Mouse (Mus musculus) CH12.LX (cell line): ENCODE data around the gene Ankrd11. TPM values are rescaled to one million over a fixed set of nuclear protein-coding genes. Genes with fewer than 3 reads are reported as not detected.

Source experiments
- DNase-seq: peaks from one replicate; pipeline ENCODE4 v3.0.0-alpha.2; 2013; ENCODE audit errors: extremely low read depth
- H3K27ac ChIP-seq: 2 replicates; pipeline ENCODE4 v1.5.1; 2012; ENCODE audit warnings: low read depth, mild to moderate bottlenecking, control low read depth, moderate library complexity; ENCODE audit not compliant: insufficient read depth
- H3K27me3 ChIP-seq: replicated peaks from 2 replicates; pipeline ENCODE3; 2012; ENCODE audit warnings: inconsistent platforms
- H3K36me3 ChIP-seq, 2 experiments: replicated peaks in 1 of 2; 2 replicates each; pipeline versions ENCODE3 to v1.6.1; 2012; ENCODE audit warnings: inconsistent platforms in 1 of 2, low read length in 1 of 2, mild to moderate bottlenecking in 1 of 2, mixed read lengths in 1 of 2, moderate library complexity in 1 of 2; ENCODE audit not compliant: control insufficient read depth in 1 of 2, insufficient read depth in 1 of 2
- H3K4me1 ChIP-seq, 2 experiments: 2 replicates each; pipeline ENCODE4 v1.6.1; 2012; ENCODE audit warnings: inconsistent platforms in 1 of 2, moderate library complexity in 1 of 2; ENCODE audit not compliant: insufficient read depth in 2 of 2, control insufficient read depth in 1 of 2
- H3K4me2 ChIP-seq: 2 replicates; pipeline ENCODE4 v1.6.1; 2012; ENCODE audit warnings: low read depth, mild to moderate bottlenecking, control low read depth; ENCODE audit not compliant: poor library complexity, insufficient read depth, severe bottlenecking
- H3K4me3 ChIP-seq, 3 experiments: fragments of 150-350 bp in 1 of 3; sonication (generic) in 1 of 3; replicated peaks in 1 of 3; 2 replicates each; pipeline versions ENCODE3 to v1.5.1; 2011 to 2012; ENCODE audit warnings: low read depth in 2 of 3, low read length in 2 of 3, mild to moderate bottlenecking in 2 of 3, moderate library complexity in 2 of 3, control low read depth in 1 of 3, improper control_type of control experiment in 1 of 3, inconsistent platforms in 1 of 3, mixed read lengths in 1 of 3; ENCODE audit not compliant: poor library complexity in 1 of 3
- H3K79me2 ChIP-seq: replicated peaks from 2 replicates; pipeline ENCODE4 v1.6.1; 2012; ENCODE audit warnings: mild to moderate bottlenecking, moderate library complexity; ENCODE audit not compliant: control insufficient read depth, poor library complexity, insufficient read depth, severe bottlenecking; ENCODE audit errors: extremely low read depth
- H3K9ac ChIP-seq: 2 replicates; pipeline ENCODE4 v1.6.1; 2012; ENCODE audit warnings: low read depth, mild to moderate bottlenecking, control low read depth, moderate library complexity; ENCODE audit not compliant: insufficient read depth
- H3K9me3 ChIP-seq: replicated peaks from 2 replicates; pipeline ENCODE3; 2012; ENCODE audit warnings: low read length, inconsistent platforms, mixed read lengths
- CHD2 ChIP-seq: IDR thresholded peaks from 2 replicates; pipeline ENCODE4 v1.6.1; 2011; ENCODE audit warnings: low read length, improper control_type of control experiment
- CTCF ChIP-seq, 2 experiments: IDR thresholded peaks in 1 of 2; conservative IDR thresholded peaks in 1 of 2; 2 replicates each; pipeline ENCODE4 v1.5.1; 2011 to 2012; ENCODE audit warnings: low read depth in 2 of 2, low read length in 2 of 2, improper control_type of control experiment in 1 of 2, inconsistent platforms in 1 of 2, mild to moderate bottlenecking in 1 of 2, moderate library complexity in 1 of 2
- E2F4 ChIP-seq: IDR thresholded peaks from 2 replicates; pipeline ENCODE4 v1.6.1; 2011; ENCODE audit warnings: low read depth, low read length, improper control_type of control experiment; ENCODE audit not compliant: insufficient replicate concordance
- ETS1 ChIP-seq: conservative IDR thresholded peaks from 2 replicates; pipeline ENCODE4 v1.6.1; 2012; ENCODE audit warnings: low read depth, mild to moderate bottlenecking, inconsistent platforms, low read length, improper control_type of control experiment, moderate library complexity
- IRF4 ChIP-seq: IDR thresholded peaks from 2 replicates; pipeline ENCODE4 v1.6.1; 2014; ENCODE audit warnings: low read depth, mild to moderate bottlenecking, inconsistent platforms, low read length, improper control_type of control experiment
- JUN ChIP-seq: IDR thresholded peaks from 2 replicates; pipeline ENCODE4 v1.6.1; 2011; ENCODE audit warnings: low read depth, mild to moderate bottlenecking, low read length, improper control_type of control experiment, moderate library complexity; ENCODE audit not compliant: insufficient read depth
- JUND ChIP-seq: conservative IDR thresholded peaks from 2 replicates; pipeline ENCODE4 v1.6.1; 2011; ENCODE audit warnings: low read depth, low read length, improper control_type of control experiment
- KAT2A ChIP-seq: IDR thresholded peaks from 2 replicates; pipeline ENCODE4 v1.6.1; 2012; ENCODE audit warnings: low read length, improper control_type of control experiment, inconsistent platforms; ENCODE audit not compliant: insufficient replicate concordance
- MAZ ChIP-seq: IDR thresholded peaks from 2 replicates; pipeline ENCODE4 v1.6.1; 2012; ENCODE audit warnings: low read depth, mild to moderate bottlenecking, inconsistent platforms, low read length, improper control_type of control experiment, moderate library complexity
- MEF2A ChIP-seq: IDR thresholded peaks from 2 replicates; pipeline ENCODE4 v1.6.1; 2014; ENCODE audit warnings: low read depth, mild to moderate bottlenecking, inconsistent platforms, low read length, improper control_type of control experiment, borderline replicate concordance
- NRF1 ChIP-seq: IDR thresholded peaks from 2 replicates; pipeline ENCODE4 v1.6.1; 2014; ENCODE audit warnings: low read depth, mild to moderate bottlenecking, inconsistent platforms, low read length, improper control_type of control experiment, moderate library complexity
- SIN3A ChIP-seq: IDR thresholded peaks from 2 replicates; pipeline ENCODE4 v1.6.1; 2012; ENCODE audit warnings: low read length, improper control_type of control experiment, inconsistent platforms
- TBP ChIP-seq: conservative IDR thresholded peaks from 2 replicates; pipeline ENCODE4 v1.6.1; 2011; ENCODE audit warnings: low read depth, low read length, improper control_type of control experiment
- TCF12 ChIP-seq: IDR thresholded peaks from 2 replicates; pipeline ENCODE4 v1.6.1; 2014; ENCODE audit warnings: low read depth, mild to moderate bottlenecking, inconsistent platforms, low read length, improper control_type of control experiment
- USF2 ChIP-seq: conservative IDR thresholded peaks from 2 replicates; pipeline ENCODE4 v1.6.1; 2011; ENCODE audit warnings: low read depth, low read length, improper control_type of control experiment
- ZC3H11A ChIP-seq: IDR thresholded peaks from 2 replicates; pipeline ENCODE4 v1.6.1; 2012; ENCODE audit warnings: low read depth, mild to moderate bottlenecking, inconsistent platforms, low read length, improper control_type of control experiment
- ZMIZ1 ChIP-seq: IDR thresholded peaks from 2 replicates; pipeline ENCODE4 v1.6.1; 2012; ENCODE audit warnings: low read depth, mild to moderate bottlenecking, inconsistent platforms, low read length, improper control_type of control experiment
- ZNF384 ChIP-seq: IDR thresholded peaks from 2 replicates; pipeline ENCODE4 v1.6.1; 2012; ENCODE audit warnings: low read depth, low read length, improper control_type of control experiment, inconsistent platforms
- dilution Hi-C: fragments of 300-500 bp; cut with MboI; formaldehyde crosslinking; loops from 2 replicates; pipeline ENCODE4 v1.14.3; 2020; ENCODE audit warnings: low sequenced_read_pairs; ENCODE audit not compliant: extremely low pct_unique_long_range_greater_than_20kb, extremely low pct_ligation_motif_present
- in situ Hi-C: fragments of 300-500 bp; cut with MboI; formaldehyde crosslinking; loops from 3 replicates; pipeline ENCODE4 v1.14.3; 2019; ENCODE audit warnings: low sequenced_read_pairs, low pct_ligation_motif_present, low pct_unique_long_range_greater_than_20kb, mixed read lengths
- polyA plus RNA-seq: library from polyadenylated mRNA; unstranded; fragments of >175 nt; gene quantifications from 2 replicates; pipeline ENCODE4 v1.2.1, GENCODE M21; 2012; ENCODE audit warnings: low read depth; ENCODE audit not compliant: insufficient read length
- total RNA-seq, 2 experiments: library from RNA; depleted of rRNA; stranded (reverse); fragments of 300-350 nt in 1 of 2; fragments of >200 nt in 1 of 2; gene quantifications; 2 replicates each; pipeline ENCODE4 v1.2.3; 2012 to 2014

Gene Ankrd11
- total and polyA plus RNA-seq, 3 experiments = 37.4 to 74.9 (median 60.7) TPM

DNA sequence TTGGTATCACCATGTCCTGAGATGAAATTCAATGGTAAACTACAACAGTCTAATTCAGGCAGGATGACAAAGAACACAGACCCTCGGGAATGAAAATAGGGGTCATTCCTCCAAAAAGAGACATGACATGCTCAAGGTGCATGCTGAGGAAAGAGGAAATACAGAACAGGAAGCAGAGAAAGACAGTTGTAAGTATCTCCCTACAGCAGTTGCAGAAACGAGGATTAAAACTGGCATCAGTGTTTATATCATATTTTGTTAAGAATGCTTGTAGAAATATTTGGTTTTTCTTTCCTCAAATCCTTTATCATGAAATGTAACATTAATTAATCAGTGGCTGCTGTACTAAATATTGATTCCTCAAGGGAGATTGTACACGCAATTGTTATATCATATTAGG is 75.4 kb downstream of the Ankrd11 start:
- in situ Hi-C loops = no loop called here
- no peak overlapping the region for H3K4me3 ChIP-seq
- H3K36me3 ChIP-seq = peaks cover 42 to 73% of the 10 kb centered on the region in 2 experiments
- H3K79me2 ChIP-seq = peaks cover 82% of the 10 kb centered on the region
- no peak for DNase-seq
- H3K9ac ChIP-seq = no peak overlapping the region
- peaks cover 2% of the 10 kb centered on the region for H3K9me3 ChIP-seq
- peaks cover 3 to 55% of the 10 kb centered on the region in 2 experiments; a peak in 3 of 4 replicates for H3K4me1 ChIP-seq
- no peaks in the 10 kb centered on the region for H3K27me3 ChIP-seq
- TF ChIP-seq MEF2A (no peak), ZMIZ1 (no peak), MAZ (no peak), JUN (no peak), SIN3A (no peak), CHD2 (no peak), JUND (no peak), IRF4 (no peak), E2F4 (no peak), ETS1 (no peak), ZC3H11A (no peak), NRF1 (no peak), ZNF384 (no peak), CTCF (conservative IDR thresholded peaks at IDR 0.05 in 1 of 2, IDR thresholded peaks at IDR 0.05 in 1 of 2; ENCODE audit: low read depth in 2 of 2, low read length in 2 of 2) (no peak), TBP (no peak)
- H3K4me2 ChIP-seq = no peak overlapping the region
- no peak overlapping the region for H3K27ac ChIP-seq
- dilution Hi-C loops = no loop called here

- H3K36me3 ChIP-seq = peaks cover 29 to 67% of the 10 kb centered on the region in 2 experiments
- dilution Hi-C loops = no loop called here
- TF ChIP-seq ZC3H11A (no peak), TCF12 (no peak), USF2 (no peak), JUND (no peak), KAT2A (no peak)
- H3K4me1 ChIP-seq = peaks cover 11 to 58% of the 10 kb centered on the region in 2 experiments
- H3K4me2 ChIP-seq = no peak overlapping the region
- H3K9me3 ChIP-seq = no peaks in the 10 kb centered on the region
- H3K4me3 ChIP-seq = no peak overlapping the region
- no peak overlapping the region for H3K27ac ChIP-seq
- no peaks in the 10 kb centered on the region for H3K27me3 ChIP-seq
- peak; percentile 37 for DNase-seq
- no peak overlapping the region for H3K9ac ChIP-seq
- H3K79me2 ChIP-seq = peaks cover 90% of the 10 kb centered on the region
- in situ Hi-C loops = no loop called here
These were observed 80.0 kb downstream of the Ankrd11 start for GRCm38 (mm10) chr8:122962046-122962445.
